Comparison of ENCODE assay signal across 27 mouse cellular contexts in genomic region chr6:88060602-88061001, GRCm38 (mm10). TPM values are rescaled to one million over a fixed set of nuclear protein-coding genes. Genes with fewer than 3 reads are reported as not detected.
DNase-seq lines count a peak whose midpoint lies in the region; ATAC-seq and TF ChIP-seq lines count a peak whose summit lies in the region.
"Had no signal": no experiment of that assay in that cellular context is flagged by ENCODE, and none has a peak within 500 bp of the region (broad histone marks: within the 10 kb centered on the region; RNA-seq: fewer than 3 reads in every experiment).

No protein-coding gene starts in this region.

- H3K27me3 ChIP-seq in liver, embryonic 16.5 days (ENCODE audit: control insufficient read depth, insufficient read depth, low read depth, low read length): no peaks in the 10 kb centered on the region
- H3K27me3 ChIP-seq in splenic B cell, adult 2 months (ENCODE audit: control insufficient read depth, insufficient read depth, low read length, poor library complexity, severe bottlenecking): no peaks in the 10 kb centered on the region
- H3K27me3 ChIP-seq: forebrain, embryonic 15.5 days; hindbrain, embryonic 12.5 days; limb, embryonic 12.5 days; neural tube, embryonic 15.5 days had no signal

- TF ChIP-seq CTCF in bone marrow, adult 2 months (IDR thresholded peaks at IDR 0.05; ENCODE audit: control insufficient read depth, insufficient read depth, low read length): no peak

- ATAC-seq in liver, embryonic 16.5 days (ENCODE audit: low read depth): 0 out of 2 replicates have a peak, but pooled peaks have one; percentile 35
- peak; percentile 97 for ATAC-seq in megakaryocyte, adult 5-6 weeks (ENCODE audit: poor library complexity, severe bottlenecking)
- ATAC-seq in erythroid progenitor cell, adult 5-6 weeks (replicated peaks; ENCODE audit: low FRiP score, poor library complexity, severe bottlenecking): no peak
- ATAC-seq: CD4-positive, CD25-positive, alpha-beta regulatory T cell, adult 4 months; forebrain, embryonic 15.5 days; intestine, postnatal 0 days had no signal

- no peak for DNase-seq in liver
- DNase-seq in splenic B cell, adult 2 months (ENCODE audit: low read depth, low spot score): peak; percentile 53
- no peak for DNase-seq in heart, postnatal 10 days
- DNase-seq: adrenal gland, postnatal 25 days; cerebellum, adult 2 months; cerebellum, postnatal 25 days; heart, postnatal 14 days; kidney, postnatal 25 days; lung, adult 2 months; thymus, adult 2 months; thymus, postnatal 36 days had no signal

- 43% methylated on average over 4 of the region's 4 CpGs for WGBS in liver, embryonic 16.5 days (ENCODE audit: insufficient replicate concordance)
- 21% methylated on average over 4 of the region's 4 CpGs for WGBS in bone marrow, adult 2 months

- no peaks in the 10 kb centered on the region for H3K36me3 ChIP-seq in liver, embryonic 16.5 days (ENCODE audit: control insufficient read depth, insufficient read depth)
- no peaks in the 10 kb centered on the region for H3K36me3 ChIP-seq in splenic B cell, adult 2 months (ENCODE audit: control insufficient read depth, insufficient read depth, low read length, poor library complexity, severe bottlenecking)
- H3K36me3 ChIP-seq: forebrain, embryonic 15.5 days; heart, embryonic 13.5 days; hindbrain, embryonic 12.5 days; limb, embryonic 12.5 days; midbrain, embryonic 12.5 days; neural tube, embryonic 15.5 days had no signal

- no peak for TF ChIP-seq POLR2A in bone marrow, adult 2 months (IDR thresholded peaks at IDR 0.05; ENCODE audit: borderline replicate concordance, control insufficient read depth, low read depth, low read length)

- no peak overlapping the region for H3K4me2 ChIP-seq in liver, embryonic 16.5 days (ENCODE audit: low read depth, low read length)
- H3K4me2 ChIP-seq: forebrain, embryonic 15.5 days; heart, embryonic 13.5 days; hindbrain, embryonic 12.5 days; limb, embryonic 12.5 days; liver, embryonic 11.5 days; midbrain, embryonic 12.5 days; neural tube, embryonic 15.5 days had no signal

- intact Hi-C loops in heart, postnatal 10 days (cut with DNase I): no loop called here

- H3K27ac ChIP-seq in liver, embryonic 16.5 days (ENCODE audit: low read length): no peak overlapping the region
- H3K27ac ChIP-seq in bone marrow, adult 2 months (ENCODE audit: control insufficient read depth, insufficient read depth, low read depth, low read length, poor library complexity): peak overlapping the region; percentile 75; the same call in 1 of the 2 replicates
- H3K27ac ChIP-seq: forebrain, embryonic 15.5 days; heart, embryonic 13.5 days; hindbrain, embryonic 12.5 days; layer of hippocampus, adult 2 months; left cerebral cortex, adult 2 months; limb, embryonic 12.5 days; midbrain, embryonic 12.5 days; neural tube, embryonic 15.5 days had no signal

- peaks cover 9% of the 10 kb centered on the region for H3K4me1 ChIP-seq in liver, embryonic 16.5 days (ENCODE audit: control insufficient read depth, low read depth, low read length)
- peaks cover 3% of the 10 kb centered on the region for H3K4me1 ChIP-seq in bone marrow, adult 2 months (ENCODE audit: control insufficient read depth, insufficient read depth, low read length)
- H3K4me1 ChIP-seq: forebrain, embryonic 15.5 days; hindbrain, embryonic 12.5 days; limb, embryonic 12.5 days; midbrain, embryonic 12.5 days; neural tube, embryonic 15.5 days had no signal

- no peaks in the 10 kb centered on the region for H3K9me3 ChIP-seq in liver, embryonic 16.5 days (replicated peaks; ENCODE audit: control insufficient read depth, low read length)
- H3K9me3 ChIP-seq: forebrain, embryonic 15.5 days; heart, embryonic 13.5 days; hindbrain, embryonic 12.5 days; limb, embryonic 12.5 days; midbrain, embryonic 12.5 days; neural tube, embryonic 15.5 days had no signal

- H3K9ac ChIP-seq in liver, embryonic 16.5 days (ENCODE audit: low read depth, low read length): no peak overlapping the region
- H3K9ac ChIP-seq: forebrain, embryonic 15.5 days; heart, embryonic 13.5 days; hindbrain, embryonic 12.5 days; limb, embryonic 12.5 days; midbrain, embryonic 12.5 days; neural tube, embryonic 15.5 days had no signal

- no peak overlapping the region for H3K4me3 ChIP-seq in liver, embryonic 16.5 days (ENCODE audit: low read depth, low read length)
- no peak overlapping the region for H3K4me3 ChIP-seq in bone marrow, adult 2 months (replicated peaks; ENCODE audit: control insufficient read depth, low read depth, low read length)
- H3K4me3 ChIP-seq: forebrain, embryonic 15.5 days; heart, embryonic 13.5 days; hindbrain, embryonic 12.5 days; layer of hippocampus, adult 2 months; left cerebral cortex, adult 2 months; limb, embryonic 12.5 days; megakaryocyte, embryonic 14.5 days; midbrain, embryonic 12.5 days; neural tube, embryonic 15.5 days had no signal

RNA-seq across cellular contexts. Expression of gene Rab7, which starts 15.5 kb away (rescaled TPM):
- 112 and 113 TPM in 2 replicates for polyA plus RNA-seq in liver, embryonic 16.5 days (2015; fragmentation: Nextera tagmentation; extraction: Ambion mirVana)
- polyA plus RNA-seq in bone marrow, adult 2 months (2011; ENCODE audit: insufficient read depth, insufficient read length, low replicate concordance, missing spikeins): 49.6 and 72.1 TPM in 2 replicates
- total RNA-seq in megakaryocyte, adult 5-6 weeks (2015): 429 and 450 TPM in 2 replicates
- 132 and 169 TPM in 2 replicates for total RNA-seq in megakaryocyte, adult 5-6 weeks (2017)
- total RNA-seq in heart, postnatal 10 days (2021): 100 to 1,000 TPM; 263 to 282 TPM
- total RNA-seq in erythroid progenitor cell, adult 5-6 weeks (2015; ENCODE audit: low replicate concordance): 119 and 121 TPM in 2 replicates
- total RNA-seq in erythroid progenitor cell, adult 5-6 weeks (2017; ENCODE audit: low replicate concordance): 34.7 and 43.0 TPM in 2 replicates

RNA-seq across cellular contexts. Expression of gene Rpn1, which starts 23.7 kb away (rescaled TPM):
- polyA plus RNA-seq in liver, embryonic 16.5 days (2015; fragmentation: Nextera tagmentation; extraction: Ambion mirVana): 173 and 183 TPM in 2 replicates
- polyA plus RNA-seq in bone marrow, adult 2 months (2011; ENCODE audit: insufficient read depth, insufficient read length, low replicate concordance, missing spikeins): 32.1 and 38.7 TPM in 2 replicates
- total RNA-seq in megakaryocyte, adult 5-6 weeks (2015): 56.6 and 67.2 TPM in 2 replicates
- 130 and 142 TPM in 2 replicates for total RNA-seq in megakaryocyte, adult 5-6 weeks (2017)
- 100 to 1,000 TPM; 111 to 128 TPM for total RNA-seq in heart, postnatal 10 days (2021)
- total RNA-seq in erythroid progenitor cell, adult 5-6 weeks (2015; ENCODE audit: low replicate concordance): 27.8 and 41.9 TPM in 2 replicates
- total RNA-seq in erythroid progenitor cell, adult 5-6 weeks (2017; ENCODE audit: low replicate concordance): 31.4 and 37.1 TPM in 2 replicates
